Mouse (Mus musculus) G1E (cell line): ENCODE results near the gene Slc22a15.

ENCODE experiments used
- CTCF ChIP-seq: IDR thresholded peaks from 2 replicates; pipeline ENCODE4 v1.5.1; 2012; ENCODE audit warnings: low read depth, low read length, inconsistent platforms, mixed read lengths
- GATA1 ChIP-seq: IDR thresholded peaks from 2 replicates; pipeline ENCODE4 v1.6.1; 2012; ENCODE audit warnings: borderline replicate concordance, low read length, inconsistent platforms, mixed read lengths
- GATA2 ChIP-seq: IDR thresholded peaks from 2 replicates; pipeline ENCODE4 v1.6.1; 2012; ENCODE audit warnings: low read depth, low read length, inconsistent platforms, borderline replicate concordance
- POLR2AphosphoS5 ChIP-seq: IDR thresholded peaks from 2 replicates; pipeline ENCODE4 v1.6.1; 2012; ENCODE audit warnings: low read depth, low read length, inconsistent platforms; ENCODE audit not compliant: insufficient replicate concordance
- TAL1 ChIP-seq: conservative IDR thresholded peaks from 2 replicates; pipeline ENCODE4 v1.6.1; 2012; ENCODE audit warnings: low read depth, low read length, inconsistent platforms, mixed read lengths

DNA sequence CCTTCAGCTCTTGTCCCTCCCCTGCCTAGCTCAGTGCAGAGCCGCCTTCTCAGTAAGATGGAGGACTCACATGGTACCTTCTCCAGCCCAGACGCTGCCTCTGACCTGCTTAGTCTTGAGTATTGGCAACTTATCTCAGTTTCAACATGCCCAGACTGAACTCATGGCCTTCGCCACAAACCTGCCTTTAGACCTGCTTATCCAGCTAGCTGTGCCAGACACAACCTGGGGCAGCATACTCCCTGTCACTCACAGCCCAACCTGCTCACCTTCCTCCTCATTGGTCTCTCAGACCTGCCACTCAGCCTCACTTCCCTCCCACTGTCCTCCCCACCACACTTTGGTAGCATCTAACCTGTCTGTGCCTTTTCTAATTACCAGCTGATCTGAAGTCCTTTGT, 108.2 kb downstream of the Slc22a15 start:
- no peak for TF ChIP-seq GATA1
- TF ChIP-seq POLR2AphosphoS5: no peak
- TF ChIP-seq CTCF: no peak
- no peak for TF ChIP-seq TAL1
- TF ChIP-seq GATA2: no peak
